Mouse (Mus musculus) neural tube, embryonic 12.5 days (tissue): Measurements from ENCODE around the gene Fgf7. TPM values are rescaled to one million over a fixed set of nuclear protein-coding genes. Genes with fewer than 3 reads are reported as not detected.

ENCODE experiments used
- ATAC-seq: fragments of 200-750 bp; cut with Nextera tagmentation; 2 replicates; pipeline ENCODE4 v1.8.0; 2017; ENCODE audit warnings: low read depth, mild to moderate bottlenecking, moderate TSS enrichment, moderate library complexity; ENCODE audit not compliant: low FRiP score
- H3K27ac ChIP-seq: fragments of 300-500 bp; sonication (generic); 2 replicates; pipeline ENCODE4 v1.5.1; 2016
- H3K27me3 ChIP-seq: fragments of 300-500 bp; sonication (generic); replicated peaks from 2 replicates; pipeline ENCODE4 v1.6.1; 2016; ENCODE audit warnings: mild to moderate bottlenecking
- H3K36me3 ChIP-seq: fragments of 300-500 bp; sonication (generic); 2 replicates; pipeline ENCODE4 v1.6.1; 2016; ENCODE audit warnings: mild to moderate bottlenecking
- H3K4me1 ChIP-seq: fragments of 300-500 bp; sonication (generic); 2 replicates; pipeline ENCODE4 v1.6.1; 2016
- H3K4me2 ChIP-seq: fragments of 300-500 bp; sonication (generic); replicated peaks from 2 replicates; pipeline ENCODE4 v1.6.1; 2016; ENCODE audit warnings: mild to moderate bottlenecking
- H3K4me3 ChIP-seq: fragments of 300-500 bp; sonication (generic); 2 replicates; pipeline ENCODE4 v1.5.1; 2016
- H3K9ac ChIP-seq: fragments of 300-500 bp; sonication (generic); 2 replicates; pipeline ENCODE4 v1.6.1; 2016; ENCODE audit warnings: mild to moderate bottlenecking
- H3K9me3 ChIP-seq: fragments of 300-500 bp; sonication (generic); 2 replicates; pipeline ENCODE4 v1.6.1; 2016; ENCODE audit warnings: mild to moderate bottlenecking
- WGBS: fragments of 180-500 bp; shearing (Covaris S2); methylation state at CpG from one replicate; pipeline ENCODE4 v1.1.7; 2016; 5-methylcytosine and 5-hydroxymethylcytosine counted together
- polyA plus RNA-seq: library from polyadenylated mRNA; unstranded; fragments of >200 nt; fragmentation: Nextera tagmentation; extraction: Ambion mirVana; gene quantifications from 2 replicates; pipeline ENCODE4 v1.2.1, GENCODE M21; 2016

Fgf7 gene
- polyA plus RNA-seq = 0.93 and 1.2 TPM in 2 replicates

DNA sequence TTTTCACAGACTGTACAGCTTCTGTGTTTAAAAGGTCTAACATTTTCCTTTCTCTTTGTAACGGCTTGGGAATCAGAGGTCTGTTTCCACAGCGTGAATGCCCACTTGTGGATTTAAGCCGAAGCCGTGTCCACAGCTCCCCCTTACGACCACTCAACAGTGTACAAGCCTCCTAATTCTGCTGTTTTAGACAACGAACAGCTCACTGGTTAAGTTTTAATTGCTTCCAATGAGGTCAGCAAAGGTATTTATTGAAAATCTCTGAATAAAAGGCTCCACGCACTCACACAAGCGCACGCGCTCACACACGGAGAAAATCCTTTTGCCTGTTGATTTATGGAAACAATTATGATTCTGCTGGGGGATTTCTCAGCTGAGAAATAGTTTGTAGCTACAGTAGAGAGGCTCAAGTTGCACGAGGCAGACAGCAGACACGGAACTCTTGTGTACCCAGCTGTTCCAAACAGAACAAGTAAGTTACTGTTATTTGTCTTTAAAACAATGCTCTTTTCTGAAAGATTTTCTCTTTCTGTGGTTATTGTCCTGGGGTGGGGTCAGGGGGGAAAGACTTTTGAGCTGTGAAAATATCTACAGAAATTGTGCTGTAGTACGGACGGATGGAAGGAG, at the start of gene Fgf7:
Gene Fgf7 (plus strand): TSS at position 280 of the 627 bp plus-strand sequence.
- Histone ChIP-seq H3K9me3 (no peaks in the 10 kb centered on the region), H3K9ac (no peak within 1 kb of the TSS), H3K4me3 (no peak within 1 kb of the TSS), H3K27ac (no peak within 1 kb of the TSS), H3K4me2 (peak within 1 kb of the TSS; percentile 18; the same call in 1 of the 2 replicates), H3K36me3 (no peaks in the 10 kb centered on the region), H3K27me3 (no peaks in the 10 kb centered on the region), H3K4me1 (no peaks in the 10 kb centered on the region)
- peak; percentile 17; the same call in 1 of the 2 replicates for ATAC-seq
- WGBS = 62% methylated on average over 15 of the region's 15 CpGs

DNA sequence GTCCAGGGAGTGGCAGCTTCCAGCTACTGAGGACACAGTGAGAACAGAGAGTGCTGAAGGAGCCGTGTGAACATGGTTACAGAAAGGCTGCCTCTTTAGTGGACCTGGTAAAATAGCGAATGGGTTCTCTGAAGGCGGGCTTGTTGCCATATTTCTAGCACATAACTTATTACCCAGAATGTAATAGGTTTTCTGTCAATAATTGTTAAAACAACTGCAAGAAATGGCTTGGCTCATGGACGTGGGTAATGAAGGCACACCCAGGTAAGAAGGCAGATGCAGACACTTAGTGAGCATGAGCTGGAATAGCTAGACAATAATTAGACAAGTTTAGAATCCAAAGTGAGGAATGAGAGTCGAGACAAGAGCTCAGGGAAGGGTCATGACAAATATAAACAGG, 32.2 kb upstream of the Fgf7 start:
- no peaks in the 10 kb centered on the region for H3K4me1 ChIP-seq
- no peak overlapping the region for H3K27ac ChIP-seq
- H3K36me3 ChIP-seq = no peaks in the 10 kb centered on the region
- no peak overlapping the region for H3K9ac ChIP-seq
- H3K4me2 ChIP-seq = no peak overlapping the region
- ATAC-seq = no peak
- 76% methylated on average over 5 of the region's 5 CpGs for WGBS
- no peak overlapping the region for H3K4me3 ChIP-seq
- no peaks in the 10 kb centered on the region for H3K27me3 ChIP-seq
- H3K9me3 ChIP-seq = no peaks in the 10 kb centered on the region

DNA sequence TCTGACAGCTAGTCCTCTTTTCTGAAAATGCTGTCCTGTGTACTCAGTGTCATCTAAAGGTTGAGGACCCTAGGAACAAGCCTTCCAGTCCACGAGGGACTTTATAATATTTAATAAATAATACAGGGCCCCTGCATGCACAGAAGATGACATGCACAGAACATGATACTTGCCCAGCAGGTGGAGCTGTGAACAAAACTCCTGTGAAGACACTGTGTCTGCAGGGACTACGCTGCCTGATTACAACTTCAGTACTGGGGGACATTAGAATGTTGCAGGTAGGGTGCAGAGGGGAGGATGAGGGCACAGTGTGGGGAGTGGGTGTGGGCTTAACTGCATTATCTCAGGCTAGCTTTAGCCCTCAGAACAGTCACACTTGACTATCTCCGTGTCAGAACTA, 28.4 kb upstream of the Fgf7 start:
- Histone ChIP-seq H3K36me3 (no peaks in the 10 kb centered on the region), H3K27me3 (no peaks in the 10 kb centered on the region), H3K9me3 (no peaks in the 10 kb centered on the region), H3K27ac (no peak overlapping the region), H3K4me3 (no peak overlapping the region), H3K9ac (no peak overlapping the region), H3K4me2 (no peak overlapping the region), H3K4me1 (no peaks in the 10 kb centered on the region)
- WGBS = 44% methylated on average over 3 of the region's 3 CpGs
- peak; percentile 56; the same call in 1 of the 2 replicates for ATAC-seq

GRCm38 (mm10) chr2:126006742-126007141, 27.7 kb upstream of the Fgf7 start:
- H3K4me3 ChIP-seq = no peak overlapping the region
- H3K27me3 ChIP-seq = no peaks in the 10 kb centered on the region
- ATAC-seq = no peak
- 65% methylated on average over 2 of the region's 2 CpGs for WGBS
- H3K4me2 ChIP-seq = no peak overlapping the region
- H3K9me3 ChIP-seq = no peaks in the 10 kb centered on the region
- H3K4me1 ChIP-seq = no peaks in the 10 kb centered on the region
- no peak overlapping the region for H3K9ac ChIP-seq
- H3K27ac ChIP-seq = no peak overlapping the region
- H3K36me3 ChIP-seq = no peaks in the 10 kb centered on the region

- WGBS = 56% methylated on average over 12 of the region's 12 CpGs
- Histone ChIP-seq H3K9me3 (no peaks in the 10 kb centered on the region), H3K4me2 (no peak overlapping the region), H3K4me1 (peaks cover 3% of the 10 kb centered on the region; the same call in 1 of the 2 replicates), H3K4me3 (no peak overlapping the region), H3K27me3 (no peaks in the 10 kb centered on the region), H3K36me3 (no peaks in the 10 kb centered on the region), H3K9ac (no peak overlapping the region), H3K27ac (no peak overlapping the region)
- no peak for ATAC-seq
These were observed 19.3 kb upstream of the Fgf7 start for GRCm38 (mm10) chr2:126014989-126015710.

DNA sequence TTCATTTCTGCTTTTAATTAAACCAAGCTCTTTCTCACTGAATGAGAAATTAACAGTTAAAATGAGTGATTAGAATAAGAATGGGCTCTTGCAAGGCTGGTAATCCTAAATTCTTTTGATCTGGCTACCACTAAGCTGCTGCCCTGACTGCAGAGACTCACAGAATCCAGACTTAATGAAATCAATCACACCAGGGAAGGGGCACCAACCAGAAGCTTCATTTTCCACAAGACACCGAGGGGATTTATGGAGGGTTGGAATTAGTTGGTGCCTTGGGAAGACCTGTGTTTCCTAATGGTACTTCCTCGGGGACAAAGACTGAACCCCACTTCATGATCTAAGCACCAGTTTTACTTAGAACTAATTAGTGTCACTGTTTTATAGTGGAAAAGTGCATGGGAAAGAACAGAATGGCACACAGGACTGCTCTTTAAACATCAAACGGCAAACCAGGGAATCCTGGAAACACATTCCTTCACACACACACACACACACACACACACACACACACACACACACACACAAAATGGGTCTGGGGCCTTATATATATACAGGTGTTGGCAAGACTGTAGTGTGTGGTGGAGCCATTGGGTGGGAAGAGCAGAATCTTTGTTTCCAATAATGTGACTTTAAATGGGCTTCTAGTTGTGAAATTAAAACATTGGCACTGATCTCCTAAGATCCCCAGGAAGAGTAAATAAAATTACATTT, 18.5 kb upstream of the Fgf7 start:
- Histone ChIP-seq H3K4me2 (no peak overlapping the region), H3K36me3 (no peaks in the 10 kb centered on the region), H3K27ac (no peak overlapping the region), H3K4me1 (peaks cover 3% of the 10 kb centered on the region; the same call in 1 of the 2 replicates), H3K9me3 (no peaks in the 10 kb centered on the region), H3K27me3 (no peaks in the 10 kb centered on the region), H3K4me3 (no peak overlapping the region), H3K9ac (no peak overlapping the region)
- WGBS = 24% methylated on average over 3 of the region's 3 CpGs
- ATAC-seq = no peak

DNA sequence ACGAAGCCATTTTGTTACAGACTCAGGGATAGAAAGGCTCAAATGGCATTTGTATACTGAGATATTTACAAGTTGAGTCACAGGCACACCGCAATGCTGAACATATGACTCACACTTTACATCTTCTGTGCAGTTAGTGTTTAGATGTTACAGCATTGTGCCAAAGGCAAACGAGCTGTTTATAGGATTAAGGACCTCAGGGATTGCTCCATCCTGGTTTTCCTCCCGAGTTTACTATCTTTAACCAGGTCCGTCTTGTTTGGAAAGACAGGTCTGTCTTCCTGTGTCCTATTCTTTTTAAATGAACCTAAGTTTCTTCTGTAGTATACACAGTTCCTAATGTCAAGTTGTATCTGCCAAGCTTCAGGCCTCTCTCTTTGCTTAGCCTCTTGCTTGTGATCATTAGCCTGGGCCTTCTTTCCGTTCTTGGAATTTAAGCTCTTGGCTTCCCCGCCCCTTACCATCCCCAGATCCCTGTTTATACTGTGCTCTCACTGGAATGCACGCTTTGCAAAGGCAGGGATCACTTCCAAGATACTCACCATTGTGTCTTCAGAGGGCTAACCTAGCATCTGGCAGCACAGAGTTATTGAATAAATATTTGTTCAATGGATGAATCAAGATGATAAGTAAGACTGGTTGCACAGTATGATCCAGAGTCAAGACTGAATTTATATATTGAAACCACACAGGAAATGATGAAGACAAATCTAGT, 3.1 kb upstream of the Fgf7 start:
- Histone ChIP-seq H3K4me2 (no peak overlapping the region), H3K9me3 (no peaks in the 10 kb centered on the region), H3K27me3 (no peaks in the 10 kb centered on the region), H3K9ac (no peak overlapping the region), H3K4me1 (no peaks in the 10 kb centered on the region), H3K36me3 (no peaks in the 10 kb centered on the region), H3K4me3 (no peak overlapping the region), H3K27ac (no peak overlapping the region)
- ATAC-seq = no peak
- WGBS = 75% methylated on average over 8 of the region's 8 CpGs

DNA sequence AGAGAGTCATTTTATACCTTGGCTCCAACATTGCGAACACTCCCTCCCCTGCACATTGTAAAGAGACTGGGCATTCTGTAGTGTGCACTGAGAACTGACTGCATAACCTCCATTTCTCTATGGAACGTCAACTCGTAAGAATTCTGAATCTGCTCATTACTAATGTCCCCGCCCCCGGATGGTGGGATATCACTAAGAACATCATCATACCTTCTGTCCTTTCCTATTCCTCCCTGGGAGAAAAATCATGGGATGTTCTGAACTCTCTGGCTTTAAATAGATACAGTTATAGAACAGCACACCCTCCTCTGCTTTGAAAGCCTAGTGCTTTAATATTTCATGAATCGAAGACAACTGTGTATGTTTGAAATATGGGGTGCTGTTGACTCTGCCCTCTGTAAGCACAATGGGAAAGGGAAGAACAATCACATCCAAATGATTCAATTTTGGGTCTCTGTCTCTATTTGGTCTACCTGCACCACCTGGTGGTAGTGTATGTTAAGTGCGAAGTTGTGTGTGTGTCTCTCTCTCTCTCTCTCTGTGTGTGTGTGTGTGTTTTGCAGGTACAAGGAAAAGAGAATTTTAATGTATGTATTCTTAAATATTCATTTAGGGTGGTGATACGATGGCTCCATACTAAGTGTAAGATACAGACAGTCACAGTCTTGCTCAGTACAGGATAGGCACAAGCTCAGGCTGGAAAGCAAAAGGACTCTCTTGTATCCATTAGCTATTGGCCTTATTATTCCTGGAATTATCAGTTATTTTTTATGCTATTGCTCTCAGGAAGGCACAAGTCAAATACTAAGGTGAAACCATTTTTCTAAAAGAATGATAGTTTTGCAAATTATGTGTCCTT, 1.1 kb upstream of the Fgf7 start:
- Histone ChIP-seq H3K9ac (no peak overlapping the region), H3K4me2 (no peak overlapping the region), H3K36me3 (no peaks in the 10 kb centered on the region), H3K4me1 (no peaks in the 10 kb centered on the region), H3K27ac (no peak overlapping the region), H3K4me3 (no peak overlapping the region), H3K9me3 (no peaks in the 10 kb centered on the region), H3K27me3 (no peaks in the 10 kb centered on the region)
- ATAC-seq = peak; percentile 67
- 83% methylated on average over 8 of the region's 8 CpGs for WGBS

DNA sequence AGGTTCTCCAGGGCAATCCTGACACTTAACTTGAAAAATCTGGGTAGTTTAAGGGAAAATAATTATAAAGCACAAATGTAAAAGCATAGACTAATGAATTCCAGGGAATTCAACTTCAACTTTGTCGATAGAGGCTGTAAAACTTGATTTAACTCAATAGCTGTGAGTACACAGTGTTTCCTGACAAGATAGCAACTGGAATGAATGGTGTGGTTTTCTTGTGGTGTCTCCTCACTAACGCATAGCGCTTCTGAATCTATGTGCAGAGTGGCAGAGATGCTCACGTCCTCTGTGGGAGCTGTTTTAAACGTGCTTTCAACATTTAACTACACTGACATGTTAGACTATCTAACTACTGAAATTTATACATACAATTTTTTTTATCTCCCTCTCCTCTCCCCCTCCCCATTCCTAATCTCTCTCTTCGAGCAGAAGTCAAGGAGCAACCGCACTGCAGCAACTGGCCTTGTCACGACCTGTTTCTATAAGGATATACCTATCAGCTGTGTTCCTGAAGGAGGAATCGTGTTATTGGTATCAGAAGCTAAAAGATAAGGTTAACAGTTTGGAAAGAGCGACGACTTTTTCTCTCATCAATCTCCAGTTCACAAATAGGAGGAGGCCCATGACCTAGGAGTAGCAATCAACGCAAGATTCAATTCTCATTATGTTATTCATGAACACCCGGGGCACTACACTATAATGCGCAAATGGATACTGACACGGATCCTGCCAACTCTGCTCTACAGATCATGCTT, 734 bp downstream of the Fgf7 start:
- no peaks in the 10 kb centered on the region for H3K36me3 ChIP-seq
- H3K9me3 ChIP-seq = no peaks in the 10 kb centered on the region
- 85% methylated on average over 15 of the region's 15 CpGs for WGBS
- no peak overlapping the region for H3K4me3 ChIP-seq
- no peak for ATAC-seq
- H3K27ac ChIP-seq = no peak overlapping the region
- H3K4me2 ChIP-seq = no peak overlapping the region
- H3K4me1 ChIP-seq = no peaks in the 10 kb centered on the region
- H3K27me3 ChIP-seq = no peaks in the 10 kb centered on the region
- H3K9ac ChIP-seq = no peak overlapping the region

DNA sequence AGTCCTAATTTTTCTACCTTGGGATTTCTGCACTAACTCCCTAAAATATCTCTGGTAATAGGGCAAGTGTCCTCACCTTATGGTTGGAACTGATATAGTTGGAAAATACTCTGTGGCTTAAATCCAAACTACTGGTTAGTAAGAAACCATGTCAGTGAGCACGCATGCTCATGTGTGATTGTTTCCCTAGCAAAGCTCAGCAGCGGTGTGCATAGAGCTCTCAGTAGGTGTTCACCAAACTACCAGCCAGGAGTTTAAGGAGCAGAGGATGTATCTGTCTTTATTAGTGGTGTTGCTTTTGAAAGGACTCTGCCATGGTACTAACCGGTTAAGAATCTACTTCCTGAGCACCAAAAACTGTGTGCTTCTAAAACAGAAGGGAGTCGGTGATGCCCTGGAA, 1.7 kb downstream of the Fgf7 start:
- H3K27ac ChIP-seq = no peak overlapping the region
- H3K27me3 ChIP-seq = no peaks in the 10 kb centered on the region
- H3K36me3 ChIP-seq = no peaks in the 10 kb centered on the region
- WGBS = 92% methylated on average over 4 of the region's 4 CpGs
- H3K9ac ChIP-seq = no peak overlapping the region
- no peak for ATAC-seq
- H3K4me3 ChIP-seq = no peak overlapping the region
- no peaks in the 10 kb centered on the region for H3K9me3 ChIP-seq
- H3K4me2 ChIP-seq = no peak overlapping the region
- no peaks in the 10 kb centered on the region for H3K4me1 ChIP-seq
